Mouse (Mus musculus) cerebellum, adult 2 months (tissue): Measurements from ENCODE around the gene Gm44511. TPM values are rescaled to one million over a fixed set of nuclear protein-coding genes. Genes with fewer than 3 reads are reported as not detected.

Source experiments
- DNase-seq, 2 experiments: peaks; one replicate each; pipeline ENCODE4 v3.0.0; 2021
- H3K27ac ChIP-seq: fragments of 200-500 bp; 2 replicates; pipeline ENCODE4 v1.5.1; 2012; ENCODE audit warnings: low read length, control low read depth, inconsistent platforms; ENCODE audit not compliant: insufficient read depth
- H3K27me3 ChIP-seq: fragments of 200-500 bp; 2 replicates; pipeline ENCODE4 v1.6.1; 2012; ENCODE audit warnings: inconsistent platforms, mild to moderate bottlenecking, low read length, moderate library complexity; ENCODE audit not compliant: control insufficient read depth, insufficient read depth
- H3K4me1 ChIP-seq: fragments of 200-500 bp; 2 replicates; pipeline ENCODE4 v1.6.1; 2011; ENCODE audit warnings: low read length; ENCODE audit not compliant: control insufficient read depth, insufficient read depth
- H3K4me3 ChIP-seq: fragments of 200-500 bp; replicated peaks from 2 replicates; pipeline ENCODE3; 2011; ENCODE audit warnings: mild to moderate bottlenecking, low read depth, low read length, control low read depth; ENCODE audit not compliant: insufficient read depth
- CTCF ChIP-seq: fragments of 200-500 bp; IDR thresholded peaks from 2 replicates; pipeline ENCODE4 v1.5.1; 2011; ENCODE audit warnings: low read depth, mild to moderate bottlenecking, control low read depth, low read length, moderate library complexity, borderline replicate concordance; ENCODE audit not compliant: insufficient read depth
- POLR2A ChIP-seq: fragments of 200-500 bp; IDR thresholded peaks from 2 replicates; pipeline ENCODE4 v1.6.1; 2011; ENCODE audit warnings: low read length, control low read depth, borderline replicate concordance; ENCODE audit not compliant: insufficient read depth
- WGBS: fragments of 180-500 bp; shearing (Covaris S2); methylation state at CpG from one replicate; pipeline ENCODE4 v1.1.7; 2018; 5-methylcytosine and 5-hydroxymethylcytosine counted together
- polyA plus RNA-seq: library from polyadenylated mRNA; depleted of rRNA; stranded (reverse); fragments of >200 nt; gene quantifications from 2 replicates; pipeline ENCODE4 v1.2.3, GENCODE M21; 2012

Gene Gm44511
- polyA plus RNA-seq, 1 experiment: not detected

DNA sequence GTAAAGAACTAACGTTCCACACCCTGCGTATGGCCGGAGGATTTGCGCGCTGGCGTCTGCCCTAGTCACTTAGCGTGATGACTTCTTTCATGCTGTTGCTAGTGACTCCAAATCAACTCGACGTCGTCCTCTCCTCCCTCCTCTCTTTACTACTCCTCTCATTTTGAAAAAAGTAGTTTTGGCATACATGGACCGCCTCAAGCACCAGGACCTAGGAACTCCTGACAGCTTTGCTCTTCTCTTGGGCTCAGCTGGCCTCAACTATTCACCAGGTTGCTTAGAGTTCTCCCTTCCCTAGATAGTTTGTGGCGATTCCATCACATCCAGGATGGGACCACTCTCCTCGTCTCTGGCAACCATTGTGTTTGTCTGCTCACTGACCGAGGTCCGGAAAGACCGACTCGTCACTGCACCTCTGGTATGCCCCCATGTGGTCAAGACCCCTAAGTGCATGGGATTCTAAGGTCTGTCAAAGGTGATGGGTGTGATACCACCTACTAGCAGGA, 13.2 kb upstream of the Gm44511 start:
- peak; percentile 87 for DNase-seq
- under 1% methylated on average over 17 of the region's 17 CpGs for WGBS
- H3K27me3 ChIP-seq: no peaks in the 10 kb centered on the region

DNA sequence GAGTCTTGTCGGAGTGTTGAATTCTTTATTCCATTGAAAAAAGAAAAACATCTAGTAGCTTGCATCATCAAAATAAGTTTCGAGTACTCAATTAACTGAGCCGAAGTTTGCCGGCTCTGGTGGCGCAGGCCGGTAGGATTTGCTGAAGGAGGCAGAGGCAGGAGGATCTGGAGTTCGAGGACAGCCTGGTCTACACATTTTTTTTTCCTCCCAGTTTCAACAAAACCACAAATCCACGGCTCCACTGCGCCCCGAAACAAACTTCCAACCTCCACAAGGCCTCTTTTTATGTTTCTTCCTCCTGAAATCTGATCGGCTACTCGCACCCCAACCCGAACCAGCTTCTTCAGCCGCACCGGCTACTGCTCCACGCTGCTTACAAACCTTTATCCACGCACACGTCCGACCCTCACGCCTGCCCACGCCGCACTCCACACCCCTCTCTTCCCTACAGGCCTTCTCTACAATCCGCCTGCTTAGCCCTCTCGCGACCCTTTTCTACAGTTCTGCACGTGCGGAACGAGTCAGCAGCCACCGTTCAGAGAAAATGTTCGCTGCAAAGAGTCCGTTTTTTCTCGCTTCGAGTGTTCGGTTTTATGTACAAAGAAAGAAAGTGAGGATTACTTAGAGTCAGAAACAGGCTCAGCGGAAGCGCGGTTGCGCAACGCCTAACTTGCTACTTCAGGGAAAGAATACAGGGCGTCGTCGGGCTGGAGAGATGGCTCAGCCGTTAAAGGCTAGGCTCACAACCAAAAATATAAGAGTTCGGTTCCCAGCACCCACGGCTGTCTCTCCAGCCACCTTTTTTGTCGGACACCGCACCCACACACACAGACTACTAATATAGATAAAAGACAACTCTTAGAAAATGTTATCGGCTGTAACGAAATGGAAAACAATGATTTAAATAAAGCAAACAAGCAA, 12.5 kb upstream of the Gm44511 start:
- peak; percentile 83 to 88 for DNase-seq
- H3K4me1 ChIP-seq: peaks cover 3% of the 10 kb centered on the region; the same call in 1 of the 2 replicates
- TF ChIP-seq CTCF (no peak), POLR2A (no peak)
- WGBS: under 1% methylated on average over 49 of the region's 49 CpGs
- peak overlapping the region; percentile 85 for H3K4me3 ChIP-seq
- peak overlapping the region; percentile 57 for H3K27ac ChIP-seq
- no peaks in the 10 kb centered on the region for H3K27me3 ChIP-seq

More for the DNA sequence above, 13.2 kb upstream of the Gm44511 start:
- peak; percentile 71 for TF ChIP-seq CTCF
- TF ChIP-seq POLR2A: no peak
- Histone ChIP-seq H3K4me1 (peaks cover 3% of the 10 kb centered on the region; the same call in 1 of the 2 replicates), H3K27ac (no peak overlapping the region; the same call in 1 of the 2 replicates), H3K4me3 (peak overlapping the region; percentile 85)

DNA sequence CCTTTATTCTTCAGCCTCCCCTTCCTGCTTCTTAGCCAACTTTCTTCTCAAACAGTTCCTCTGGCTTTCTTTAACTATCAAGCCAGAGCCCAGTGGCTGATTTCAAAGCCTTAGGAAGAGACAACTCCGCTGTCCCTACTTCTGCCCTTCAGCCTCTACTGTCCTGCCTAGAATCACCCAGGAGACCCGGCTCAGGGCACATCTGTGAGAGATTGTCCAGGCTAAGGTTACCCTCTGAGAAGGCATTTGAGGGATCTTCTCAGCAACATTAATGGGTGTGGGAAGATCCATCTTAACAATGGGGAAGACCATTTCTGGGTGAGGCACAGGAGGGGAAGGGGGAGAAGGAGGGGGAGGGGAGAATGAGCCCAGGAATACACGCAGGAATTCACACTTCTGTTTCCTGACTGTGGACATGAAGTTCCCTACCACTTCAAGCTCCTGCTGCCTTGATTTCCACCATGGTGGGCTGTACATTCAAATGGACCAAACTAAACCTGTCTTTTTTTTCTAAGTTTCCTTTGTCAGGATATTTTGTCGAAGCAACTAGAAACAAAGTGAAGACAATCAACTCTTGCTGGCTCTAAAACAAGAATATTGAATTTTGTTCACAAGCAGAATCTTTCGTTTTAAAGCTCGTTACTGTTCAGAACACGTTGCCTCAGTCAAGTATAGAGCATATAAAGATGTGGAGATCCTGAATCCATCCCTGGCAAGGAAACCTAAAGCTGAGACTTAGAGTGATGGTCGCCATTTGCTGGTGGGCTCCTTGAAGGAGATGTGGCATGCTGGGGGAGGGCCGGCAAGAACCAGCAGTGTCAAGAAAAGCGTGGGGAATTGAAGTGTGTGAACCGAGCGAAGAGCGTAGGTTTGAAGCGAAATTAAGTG, 11.6 kb upstream of the Gm44511 start:
- WGBS: 2% methylated on average over 14 of the region's 14 CpGs
- DNase-seq: peak; percentile 28 to 39
- Histone ChIP-seq H3K27ac (no peak overlapping the region), H3K4me1 (peaks cover 3% of the 10 kb centered on the region; the same call in 1 of the 2 replicates), H3K27me3 (no peaks in the 10 kb centered on the region), H3K4me3 (peak overlapping the region; percentile 85)
- TF ChIP-seq POLR2A: no peak
- no peak for TF ChIP-seq CTCF

DNA sequence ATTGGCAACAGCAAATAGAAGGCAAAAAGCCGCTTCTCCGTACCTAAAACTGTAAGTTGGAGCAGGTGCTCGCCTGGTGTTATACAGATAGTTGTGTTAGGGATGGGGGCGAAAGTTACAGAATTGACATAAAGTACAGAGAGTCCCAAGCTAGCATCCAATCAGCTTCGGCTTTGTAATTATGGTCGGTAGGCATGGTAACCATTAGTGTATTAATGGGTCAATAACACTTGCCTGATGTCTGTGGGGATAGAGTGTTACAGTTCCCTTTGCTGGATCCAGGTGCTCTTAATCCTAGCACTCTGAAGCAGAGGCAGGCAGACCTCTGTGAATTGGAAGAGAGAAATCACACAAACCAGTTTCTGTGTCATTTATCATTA, 10.8 kb upstream of the Gm44511 start:
- 82% methylated on average over 6 of the region's 6 CpGs for WGBS
- TF ChIP-seq CTCF: no peak
- no peak for TF ChIP-seq POLR2A
- Histone ChIP-seq H3K4me3 (no peak overlapping the region), H3K4me1 (peaks cover 3% of the 10 kb centered on the region; the same call in 1 of the 2 replicates), H3K27me3 (no peaks in the 10 kb centered on the region), H3K27ac (no peak overlapping the region)
- no peak for DNase-seq

DNA sequence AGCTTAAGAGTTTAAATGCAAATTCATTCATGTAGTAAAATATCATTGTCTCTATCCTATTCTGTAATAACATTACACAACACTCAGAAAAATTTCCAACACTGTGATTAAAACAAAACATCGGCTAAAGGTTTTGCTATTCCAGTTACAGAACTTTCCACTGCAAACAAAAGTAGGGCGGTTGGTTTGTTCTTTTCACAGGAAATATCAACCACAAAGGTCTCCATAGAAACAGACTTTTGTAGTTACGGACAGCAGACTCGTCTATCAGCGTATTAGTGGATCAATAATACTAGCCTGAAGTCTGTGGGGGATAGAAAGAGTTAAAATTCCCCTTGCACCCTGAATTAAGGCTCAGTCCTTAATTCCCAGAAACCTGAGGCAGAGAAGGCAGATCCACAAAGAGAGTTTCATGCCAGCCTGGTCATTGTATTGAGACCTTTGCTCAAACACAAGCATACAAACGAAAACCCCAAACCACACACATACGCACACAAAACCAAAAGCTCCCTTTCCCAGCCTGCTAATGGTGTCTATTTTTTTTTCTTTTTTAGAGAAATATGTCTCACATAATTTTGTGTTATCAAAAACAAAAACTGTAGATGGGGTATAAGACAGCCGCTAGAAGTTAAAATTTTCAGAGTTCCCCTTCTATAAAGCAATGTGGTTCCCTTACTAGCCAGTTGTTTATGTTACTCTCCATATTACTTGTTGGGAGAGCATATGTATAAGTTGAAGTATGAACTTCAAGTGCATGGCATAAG, 10.3 kb upstream of the Gm44511 start:
- no peak for DNase-seq
- Histone ChIP-seq H3K27me3 (no peaks in the 10 kb centered on the region), H3K4me3 (no peak overlapping the region), H3K4me1 (0 out of 2 replicates have a peak, but pooled peaks cover 3% of the 10 kb centered on the region), H3K27ac (no peak overlapping the region)
- WGBS: 87% methylated on average over 8 of the region's 8 CpGs
- TF ChIP-seq POLR2A: no peak
- TF ChIP-seq CTCF: no peak

DNA sequence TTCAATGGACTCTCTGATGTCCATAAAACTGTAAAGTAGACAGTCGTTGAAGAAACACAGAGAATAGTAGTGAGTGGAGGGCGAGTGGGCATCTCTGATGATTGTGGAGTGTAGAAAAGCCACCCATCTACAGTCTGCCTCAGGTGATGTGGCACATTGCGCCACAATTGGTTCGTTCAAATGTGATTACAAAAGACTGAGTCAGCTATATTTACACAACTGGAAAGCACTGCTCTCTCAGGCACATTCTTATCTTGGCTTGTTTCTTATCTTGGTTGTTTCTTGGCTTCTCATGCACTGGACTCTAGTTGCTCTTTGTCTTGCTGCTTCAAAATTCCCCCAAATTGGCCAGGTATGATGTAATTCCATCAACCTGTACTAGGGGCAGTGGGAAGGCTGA, 9.5 kb upstream of the Gm44511 start:
- WGBS: 93% methylated on average over 4 of the region's 4 CpGs
- DNase-seq: no peak
- Histone ChIP-seq H3K27me3 (no peaks in the 10 kb centered on the region), H3K27ac (no peak overlapping the region), H3K4me1 (0 out of 2 replicates have a peak, but pooled peaks cover 3% of the 10 kb centered on the region), H3K4me3 (no peak overlapping the region)
- TF ChIP-seq CTCF (no peak), POLR2A (no peak)

DNA sequence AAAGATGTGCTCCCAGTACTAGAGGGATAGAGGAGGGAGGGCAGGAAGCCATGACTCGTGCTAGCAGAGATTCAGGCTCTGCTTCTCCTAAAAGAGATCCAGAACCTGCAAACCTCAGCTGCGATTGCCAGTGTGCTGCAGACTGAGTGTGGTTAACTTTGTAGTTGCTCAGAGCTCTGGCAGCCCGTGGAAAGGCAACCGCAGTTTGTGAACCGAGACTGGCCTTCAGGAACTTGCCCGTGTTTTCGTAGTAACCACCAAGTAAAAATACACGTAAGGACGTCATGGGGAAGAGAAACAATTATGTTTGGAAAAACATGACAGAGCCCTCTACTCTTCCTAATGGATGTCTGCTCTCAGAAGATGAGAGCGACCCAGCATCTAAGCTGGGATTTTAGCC, 6.9 kb upstream of the Gm44511 start:
- WGBS: 88% methylated on average over 10 of the region's 10 CpGs
- H3K27me3 ChIP-seq: no peaks in the 10 kb centered on the region
- H3K4me1 ChIP-seq: no peaks in the 10 kb centered on the region
- no peak overlapping the region for H3K27ac ChIP-seq
- DNase-seq: no peak
- H3K4me3 ChIP-seq: no peak overlapping the region
- TF ChIP-seq CTCF (no peak), POLR2A (no peak)
